Mouse (Mus musculus): ENCODE measurements at regions not wholly inside any gene's neighbourhood (a gene's known extent, or its start where the extent isn't known, plus 50 kb on each side); places are given as distances from the start of the nearest gene placed in this dataset.

GRCm38 (mm10) chr7:37392604-37393003 lies 380.8 kb downstream of the Zfp536 start:
- no peaks in the 10 kb centered on the region for H3K27me3 ChIP-seq (ENCODE audit: control insufficient read depth, insufficient read depth, low read length)
- H3K9ac ChIP-seq (ENCODE audit: low read depth, low read length): no peak overlapping the region
- TF ChIP-seq POLR2A (IDR thresholded peaks at IDR 0.05; ENCODE audit: extremely low read depth, insufficient read depth, low read length) (no peak), CTCF (IDR thresholded peaks at IDR 0.05; ENCODE audit: low read depth, low read length) (no peak)
- H3K79me2 ChIP-seq (ENCODE audit: control insufficient read depth, insufficient read depth, low read length): no peaks in the 10 kb centered on the region
- H3K4me1 ChIP-seq (ENCODE audit: control insufficient read depth, insufficient read depth, low read length): no peaks in the 10 kb centered on the region
- WGBS: 88% methylated on average over 8 of the region's 8 CpGs
- no peaks in the 10 kb centered on the region for H3K36me3 ChIP-seq (ENCODE audit: control insufficient read depth, insufficient read depth, low read length)
- H3K4me3 ChIP-seq (ENCODE audit: insufficient read depth, low read depth, low read length): no peak overlapping the region
- DNase-seq (ENCODE audit: extremely low read depth, low read depth, low spot score): no peak
- H3K27ac ChIP-seq (replicated peaks; ENCODE audit: insufficient read depth, low read depth, low read length): no peak overlapping the region

- Histone ChIP-seq H3K36me3 (ENCODE audit: control insufficient read depth, insufficient read depth, low read length) (no peaks in the 10 kb centered on the region), H3K27me3 (ENCODE audit: control insufficient read depth, insufficient read depth, low read length) (no peaks in the 10 kb centered on the region), H3K4me1 (ENCODE audit: control insufficient read depth, insufficient read depth, low read length) (no peaks in the 10 kb centered on the region), H3K4me3 (ENCODE audit: insufficient read depth, low read depth, low read length) (no peak overlapping the region), H3K79me2 (ENCODE audit: control insufficient read depth, insufficient read depth, low read length) (no peaks in the 10 kb centered on the region), H3K9ac (ENCODE audit: low read depth, low read length) (no peak overlapping the region), H3K27ac (replicated peaks; ENCODE audit: insufficient read depth, low read depth, low read length) (no peak overlapping the region)
- 76% methylated on average over 3 of the region's 3 CpGs for WGBS
- DNase-seq (ENCODE audit: extremely low read depth, low read depth, low spot score): no peak
- TF ChIP-seq CTCF (IDR thresholded peaks at IDR 0.05; ENCODE audit: low read depth, low read length) (no peak), POLR2A (IDR thresholded peaks at IDR 0.05; ENCODE audit: extremely low read depth, insufficient read depth, low read length) (no peak)
Observed at GRCm38 (mm10) chr7:37393071-37393470, 380.4 kb downstream of the Zfp536 start.

DNA sequence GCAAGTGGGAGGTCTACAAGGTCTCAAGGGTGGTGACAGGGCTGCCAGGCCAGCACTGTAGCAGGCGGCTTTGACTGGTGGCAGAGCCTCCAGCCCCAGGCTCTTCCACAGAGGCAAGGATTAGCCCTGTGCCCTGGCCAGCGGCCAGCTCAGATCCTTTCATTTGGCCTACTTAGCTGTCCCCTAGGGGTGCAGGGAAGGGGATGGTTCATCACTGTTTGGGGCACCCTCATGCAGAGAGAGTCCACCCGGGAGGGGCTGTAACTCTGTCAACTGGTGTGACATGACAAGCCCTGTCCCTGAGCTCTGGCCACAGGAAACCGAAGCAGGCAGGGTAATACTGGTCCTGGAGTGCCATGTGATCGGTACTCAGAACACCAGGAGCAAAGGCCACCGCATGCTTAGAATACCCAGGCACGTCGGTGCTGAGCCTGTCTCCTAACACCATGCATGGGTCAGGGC lies 378.4 kb downstream of the Zfp536 start:
- whole genome bisulfite sequencing: 67% methylated on average over 8 of the region's 8 CpGs
- H3K27ac ChIP-seq (replicated peaks; ENCODE audit: insufficient read depth, low read depth, low read length): no peak overlapping the region
- no peaks in the 10 kb centered on the region for H3K4me1 ChIP-seq (ENCODE audit: control insufficient read depth, insufficient read depth, low read length)
- H3K79me2 ChIP-seq (ENCODE audit: control insufficient read depth, insufficient read depth, low read length): no peaks in the 10 kb centered on the region
- H3K4me3 ChIP-seq (ENCODE audit: insufficient read depth, low read depth, low read length): no peak overlapping the region
- H3K36me3 ChIP-seq (ENCODE audit: control insufficient read depth, insufficient read depth, low read length): no peaks in the 10 kb centered on the region
- DNase-seq (ENCODE audit: extremely low read depth, low read depth, low spot score): no peak
- TF ChIP-seq CTCF (IDR thresholded peaks at IDR 0.05; ENCODE audit: low read depth, low read length): no peak
- no peak for TF ChIP-seq POLR2A (IDR thresholded peaks at IDR 0.05; ENCODE audit: extremely low read depth, insufficient read depth, low read length)
- H3K27me3 ChIP-seq (ENCODE audit: control insufficient read depth, insufficient read depth, low read length): no peaks in the 10 kb centered on the region
- H3K9ac ChIP-seq (ENCODE audit: low read depth, low read length): no peak overlapping the region

DNA sequence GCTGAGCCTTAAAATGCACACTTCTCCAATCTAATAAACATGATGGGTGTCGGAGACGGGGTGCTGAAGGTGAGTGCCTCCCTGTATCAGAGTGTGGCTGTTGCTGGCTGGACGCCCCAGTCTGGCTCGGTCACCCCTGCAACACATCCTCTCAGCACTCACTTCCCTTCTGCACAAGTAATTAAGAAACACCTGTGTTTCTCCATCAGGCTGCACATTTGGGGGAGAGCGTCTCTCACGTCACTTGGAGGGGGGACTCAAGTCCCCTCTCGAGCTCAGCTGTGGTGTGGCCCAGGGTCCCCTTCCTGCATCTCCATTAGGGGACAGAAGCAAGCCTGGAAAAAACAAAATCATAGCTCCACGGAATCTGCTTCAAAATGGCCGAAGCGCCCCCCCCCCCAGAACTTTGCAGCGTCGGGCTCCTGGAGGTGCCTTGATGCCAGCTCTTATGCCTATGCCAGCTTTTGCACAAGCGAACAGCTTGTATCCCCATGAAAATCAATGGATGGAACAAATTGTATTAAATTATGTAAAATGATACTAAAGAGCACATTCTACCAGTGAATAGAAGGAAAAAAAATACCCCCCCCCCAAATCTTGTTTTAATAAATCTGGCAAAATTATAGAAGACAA lies 377.4 kb downstream of the Zfp536 start:
- Histone ChIP-seq H3K79me2 (ENCODE audit: control insufficient read depth, insufficient read depth, low read length) (no peaks in the 10 kb centered on the region), H3K27ac (replicated peaks; ENCODE audit: insufficient read depth, low read depth, low read length) (no peak overlapping the region), H3K4me1 (ENCODE audit: control insufficient read depth, insufficient read depth, low read length) (no peaks in the 10 kb centered on the region), H3K4me3 (ENCODE audit: insufficient read depth, low read depth, low read length) (no peak overlapping the region), H3K27me3 (ENCODE audit: control insufficient read depth, insufficient read depth, low read length) (no peaks in the 10 kb centered on the region), H3K36me3 (ENCODE audit: control insufficient read depth, insufficient read depth, low read length) (no peaks in the 10 kb centered on the region), H3K9ac (ENCODE audit: low read depth, low read length) (no peak overlapping the region)
- TF ChIP-seq CTCF (IDR thresholded peaks at IDR 0.05; ENCODE audit: low read depth, low read length): no peak
- TF ChIP-seq POLR2A (IDR thresholded peaks at IDR 0.05; ENCODE audit: extremely low read depth, insufficient read depth, low read length): no peak
- DNase-seq (ENCODE audit: extremely low read depth, low read depth, low spot score): no peak
- 80% methylated on average over 13 of the region's 13 CpGs for WGBS

- TF ChIP-seq CTCF (IDR thresholded peaks at IDR 0.05; ENCODE audit: low read depth, low read length) (no peak), POLR2A (IDR thresholded peaks at IDR 0.05; ENCODE audit: extremely low read depth, insufficient read depth, low read length) (no peak)
- no peaks in the 10 kb centered on the region for H3K36me3 ChIP-seq (ENCODE audit: control insufficient read depth, insufficient read depth, low read length)
- H3K4me1 ChIP-seq (ENCODE audit: control insufficient read depth, insufficient read depth, low read length): no peaks in the 10 kb centered on the region
- no peaks in the 10 kb centered on the region for H3K79me2 ChIP-seq (ENCODE audit: control insufficient read depth, insufficient read depth, low read length)
- WGBS: 92% methylated on average over 2 of the region's 2 CpGs
- DNase-seq (ENCODE audit: extremely low read depth, low read depth, low spot score): no peak
- H3K9ac ChIP-seq (ENCODE audit: low read depth, low read length): no peak overlapping the region
- no peak overlapping the region for H3K27ac ChIP-seq (replicated peaks; ENCODE audit: insufficient read depth, low read depth, low read length)
- no peak overlapping the region for H3K4me3 ChIP-seq (ENCODE audit: insufficient read depth, low read depth, low read length)
- H3K27me3 ChIP-seq (ENCODE audit: control insufficient read depth, insufficient read depth, low read length): no peaks in the 10 kb centered on the region
Observed at GRCm38 (mm10) chr7:37403483-37403882, 370.0 kb downstream of the Zfp536 start.

DNA sequence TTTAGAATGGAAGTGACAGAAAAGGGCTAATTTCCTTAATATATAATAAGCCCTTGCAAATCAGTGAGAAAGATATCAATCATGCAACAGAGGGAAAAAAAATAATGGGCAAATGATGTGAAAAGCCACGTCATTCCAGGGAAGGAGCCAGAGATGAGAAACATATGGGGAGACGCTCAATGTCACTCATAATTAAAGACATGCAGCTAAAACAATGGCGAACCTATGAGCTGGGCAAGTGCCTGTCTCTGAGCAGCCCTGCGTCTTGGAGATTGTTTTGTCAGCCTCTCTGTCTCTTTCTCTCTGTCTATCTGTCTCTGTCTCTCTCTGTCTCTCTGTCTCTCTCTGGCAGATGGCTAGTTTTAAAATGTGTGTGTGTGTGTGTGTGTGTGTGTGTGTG lies 360.1 kb downstream of the Zfp536 start:
- no peak for DNase-seq (ENCODE audit: extremely low read depth, low read depth, low spot score)
- Histone ChIP-seq H3K79me2 (ENCODE audit: control insufficient read depth, insufficient read depth, low read length) (no peaks in the 10 kb centered on the region), H3K27me3 (ENCODE audit: control insufficient read depth, insufficient read depth, low read length) (no peaks in the 10 kb centered on the region), H3K27ac (replicated peaks; ENCODE audit: insufficient read depth, low read depth, low read length) (no peak overlapping the region), H3K9ac (ENCODE audit: low read depth, low read length) (no peak overlapping the region), H3K36me3 (ENCODE audit: control insufficient read depth, insufficient read depth, low read length) (no peaks in the 10 kb centered on the region), H3K4me3 (ENCODE audit: insufficient read depth, low read depth, low read length) (no peak overlapping the region), H3K4me1 (ENCODE audit: control insufficient read depth, insufficient read depth, low read length) (no peaks in the 10 kb centered on the region)
- TF ChIP-seq POLR2A (IDR thresholded peaks at IDR 0.05; ENCODE audit: extremely low read depth, insufficient read depth, low read length) (no peak), CTCF (IDR thresholded peaks at IDR 0.05; ENCODE audit: low read depth, low read length) (no peak)
- WGBS: 74% methylated on average over 4 of the region's 4 CpGs

All from liver, adult 2 months (tissue).